Mouse (Mus musculus) G1E-ER4 (cell line): ENCODE measurements around the gene Arhgef3. TPM values are rescaled to one million over a fixed set of nuclear protein-coding genes. Genes with fewer than 3 reads are reported as not detected.

Experiments
- GATA1 ChIP-seq: IDR thresholded peaks from one replicate; pipeline ENCODE4 v1.8.0; 2012; ENCODE audit warnings: low read length, inconsistent platforms
- polyA plus RNA-seq: library from polyadenylated mRNA; stranded (reverse); fragments of >175 nt; gene quantifications from 2 replicates; pipeline ENCODE4 v1.2.3, GENCODE M21; 2012

Gene Arhgef3
- polyA plus RNA-seq, 1 experiment: 0.02 TPM

GRCm38 (mm10) chr14:27145171-27146045 is 30.7 kb downstream of the Arhgef3 start:
- no peak for TF ChIP-seq GATA1

- TF ChIP-seq GATA1: no peak
Observed at GRCm38 (mm10) chr14:27147726-27148125, 33.0 kb downstream of the Arhgef3 start.

- TF ChIP-seq GATA1: no peak
Observed at GRCm38 (mm10) chr14:27149401-27149800, 34.7 kb downstream of the Arhgef3 start.

GRCm38 (mm10) chr14:27150011-27150640 is 35.4 kb downstream of the Arhgef3 start:
- TF ChIP-seq GATA1: no peak

GRCm38 (mm10) chr14:27151432-27151831 is 36.7 kb downstream of the Arhgef3 start:
- TF ChIP-seq GATA1: no peak

GRCm38 (mm10) chr14:27155088-27155487 is 40.4 kb downstream of the Arhgef3 start:
- TF ChIP-seq GATA1: no peak

GRCm38 (mm10) chr14:27156032-27156431 is 41.3 kb downstream of the Arhgef3 start:
- TF ChIP-seq GATA1: no peak

- TF ChIP-seq GATA1: no peak
Observed at GRCm38 (mm10) chr14:27158133-27158532, 43.4 kb downstream of the Arhgef3 start.

- TF ChIP-seq GATA1: no peak
Observed at GRCm38 (mm10) chr14:27158782-27159181, 44.1 kb downstream of the Arhgef3 start.

GRCm38 (mm10) chr14:27160762-27161161 is 46.1 kb downstream of the Arhgef3 start:
- no peak for TF ChIP-seq GATA1

GRCm38 (mm10) chr14:27164639-27165038 is 49.9 kb downstream of the Arhgef3 start:
- no peak for TF ChIP-seq GATA1

- TF ChIP-seq GATA1: no peak
Observed at GRCm38 (mm10) chr14:27166751-27167150, 52.1 kb downstream of the Arhgef3 start.

- no peak for TF ChIP-seq GATA1
Observed at GRCm38 (mm10) chr14:27167177-27167576, 52.5 kb downstream of the Arhgef3 start.

GRCm38 (mm10) chr14:27168387-27168786 is 53.7 kb downstream of the Arhgef3 start:
- no peak for TF ChIP-seq GATA1

- no peak for TF ChIP-seq GATA1
Observed at GRCm38 (mm10) chr14:27169287-27169686, 54.6 kb downstream of the Arhgef3 start.

GRCm38 (mm10) chr14:27170421-27170820 is 55.7 kb downstream of the Arhgef3 start:
- no peak for TF ChIP-seq GATA1
